Mouse (Mus musculus): ENCODE results near the gene Smim23.

Gene Smim23

DNA sequence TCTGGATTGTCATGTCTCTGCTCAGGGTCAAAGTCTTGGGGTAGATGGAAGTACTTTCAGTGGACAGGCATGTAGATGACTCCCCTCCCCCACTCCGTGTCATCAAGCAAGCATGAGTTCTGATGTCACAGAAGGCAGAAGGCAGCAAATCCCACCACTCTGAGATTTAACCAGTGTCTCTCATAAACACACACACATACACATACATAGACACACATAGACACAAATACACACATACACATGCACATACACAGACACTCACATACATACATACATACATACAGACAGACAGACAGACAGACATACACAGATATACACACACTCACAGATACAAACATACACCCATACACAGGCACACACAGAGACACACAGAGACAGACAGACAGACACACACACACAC, at the start of gene Smim23:
Smim23 (minus strand) TSS at position 101 of the 400 bp plus-strand sequence.
- DNase-seq (ENCODE audit: extremely low read depth, insufficient read length, low spot score): no peak

DNA sequence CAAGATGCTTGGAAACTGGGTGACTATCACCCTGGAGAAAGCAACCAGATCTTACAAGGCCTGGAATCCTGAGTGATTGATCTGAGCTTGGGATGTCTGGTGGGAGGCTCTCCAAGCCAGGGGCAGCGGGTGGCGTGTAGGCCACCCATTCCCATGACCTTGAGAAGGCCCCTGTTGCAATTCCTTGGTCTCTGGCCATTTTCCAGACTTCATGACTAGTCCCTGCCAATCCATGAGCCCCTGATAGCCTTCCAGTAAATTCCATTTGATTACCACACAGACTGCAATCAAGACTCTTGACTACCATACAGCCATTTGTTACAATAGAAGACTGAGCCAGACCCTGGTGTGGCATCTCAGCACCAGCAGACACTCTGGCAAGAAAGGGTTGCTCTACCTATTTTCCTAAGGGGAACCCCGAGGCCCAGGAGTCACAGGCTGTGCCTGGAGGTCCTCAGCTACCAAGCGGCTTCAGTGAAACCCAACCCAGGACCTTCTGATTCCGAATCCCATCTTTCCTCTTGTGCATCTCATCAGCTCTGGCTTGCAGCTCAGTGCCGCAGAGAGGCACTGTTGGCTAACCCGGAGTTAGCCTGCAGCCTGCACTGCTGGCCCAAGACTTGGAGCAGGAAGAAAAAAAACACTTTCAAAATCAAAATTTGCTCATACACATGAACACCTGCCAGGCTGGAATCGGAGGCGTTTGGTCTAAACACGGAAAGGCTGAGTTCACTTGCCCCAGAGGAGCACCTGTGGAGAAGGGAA, 44.4 kb upstream of the Smim23 start:
- no peak for DNase-seq (ENCODE audit: extremely low read depth, insufficient read length, low spot score)

DNA sequence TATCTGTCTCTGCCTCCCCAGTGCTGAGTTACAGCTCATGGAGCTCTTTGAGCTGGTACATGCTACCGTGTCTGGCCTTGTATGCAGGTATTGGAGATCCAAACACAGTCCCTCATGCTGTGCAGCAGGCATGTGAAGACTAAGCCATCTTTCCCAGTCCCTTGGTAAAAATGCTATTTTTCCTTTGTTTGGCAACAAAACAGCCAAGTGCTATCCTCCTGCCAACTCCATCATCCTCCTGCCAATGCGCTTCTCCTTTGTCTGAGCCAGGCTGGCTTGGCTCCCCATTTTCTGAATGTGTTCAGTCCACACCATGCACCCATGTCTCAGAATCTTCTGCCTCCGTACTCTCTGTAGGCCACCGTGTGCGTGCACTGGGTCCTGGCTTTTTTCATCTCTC, 40.2 kb upstream of the Smim23 start:
- no peak for DNase-seq (ENCODE audit: extremely low read depth, insufficient read length, low spot score)

GRCm38 (mm10) chr11:32857418-32857879, 33.0 kb upstream of the Smim23 start:
- DNase-seq (ENCODE audit: extremely low read depth, insufficient read length, low spot score): no peak

DNA sequence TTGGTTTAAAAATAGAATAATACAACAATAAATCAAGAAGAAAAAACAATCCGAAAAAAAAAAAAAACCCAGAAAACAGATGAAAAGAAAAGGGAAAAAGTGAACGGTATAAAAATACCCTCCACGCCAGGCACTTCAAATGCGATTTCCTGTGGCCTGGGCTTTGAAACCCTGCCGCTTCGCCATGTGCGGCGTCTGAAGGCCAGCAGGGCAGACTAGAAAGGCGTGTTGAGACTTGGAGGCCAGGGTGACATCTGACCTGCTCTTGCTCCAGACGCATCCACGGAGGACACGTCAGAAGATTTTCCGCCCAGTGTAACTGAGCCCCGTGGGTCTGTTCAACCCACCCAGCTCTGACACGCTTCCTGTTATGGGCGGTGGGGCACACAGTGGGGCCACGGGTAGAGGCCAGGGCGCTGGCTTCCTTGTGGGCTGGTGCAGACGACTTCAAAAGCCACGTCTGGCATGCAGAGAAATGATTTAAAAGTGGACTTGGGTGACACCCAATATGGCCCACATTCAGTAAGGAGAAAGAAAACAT, 22.3 kb upstream of the Smim23 start:
- DNase-seq (ENCODE audit: extremely low read depth, insufficient read length, low spot score): no peak

DNA sequence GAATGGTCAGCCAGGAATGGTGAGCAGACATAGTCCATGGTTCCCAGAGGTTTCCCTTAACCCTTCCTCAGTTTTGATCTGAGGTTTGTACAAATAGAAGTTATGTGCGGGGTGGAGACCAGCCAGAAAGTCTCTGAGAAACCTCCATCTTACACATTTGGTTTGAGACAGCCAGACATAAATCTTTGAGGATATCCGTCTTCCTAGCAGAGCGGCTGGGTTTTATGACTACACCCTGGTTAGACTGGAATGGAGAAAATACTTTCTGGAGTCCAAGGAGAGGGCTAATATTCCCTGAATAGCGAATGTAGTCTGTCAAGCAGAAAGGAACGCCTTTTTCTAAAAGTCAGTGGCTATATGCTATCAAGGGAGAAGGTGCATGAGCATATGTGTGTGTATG, 16.8 kb upstream of the Smim23 start:
- no peak for DNase-seq (ENCODE audit: extremely low read depth, insufficient read length, low spot score)

DNA sequence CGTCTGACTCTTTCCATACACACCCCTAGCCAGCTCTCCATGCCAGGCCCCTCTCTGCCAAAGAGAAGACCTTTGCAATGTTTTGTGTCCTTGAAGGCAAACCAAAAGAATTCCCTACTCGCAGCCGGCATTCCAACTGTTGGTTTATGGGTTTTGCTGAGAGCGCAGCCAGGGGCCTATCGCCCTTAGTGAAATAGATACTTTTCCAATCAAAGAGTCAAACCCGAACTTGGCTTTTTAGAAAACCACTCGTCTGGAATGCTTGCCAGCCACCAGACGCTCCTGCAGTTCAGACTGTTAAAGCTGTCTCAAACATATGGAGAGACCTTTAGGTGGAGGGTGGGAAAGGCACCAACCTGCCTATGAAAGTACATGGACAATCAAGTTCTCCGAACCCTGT, 15.9 kb upstream of the Smim23 start:
- no peak for DNase-seq (ENCODE audit: extremely low read depth, insufficient read length, low spot score)

- no peak for DNase-seq (ENCODE audit: extremely low read depth, insufficient read length, low spot score)
Observed at GRCm38 (mm10) chr11:32835022-32835421, 10.6 kb upstream of the Smim23 start.

GRCm38 (mm10) chr11:32834367-32834918, 10.0 kb upstream of the Smim23 start:
- no peak for DNase-seq (ENCODE audit: extremely low read depth, insufficient read length, low spot score)

- no peak for DNase-seq (ENCODE audit: extremely low read depth, insufficient read length, low spot score)
Observed at GRCm38 (mm10) chr11:32817566-32817965, 6.8 kb downstream of the Smim23 start.

- DNase-seq (ENCODE audit: extremely low read depth, insufficient read length, low spot score): no peak
Observed at GRCm38 (mm10) chr11:32814286-32814685, 10.1 kb downstream of the Smim23 start.

- no peak for DNase-seq (ENCODE audit: extremely low read depth, insufficient read length, low spot score)
Observed at GRCm38 (mm10) chr11:32809091-32809490, 15.3 kb downstream of the Smim23 start.

DNA sequence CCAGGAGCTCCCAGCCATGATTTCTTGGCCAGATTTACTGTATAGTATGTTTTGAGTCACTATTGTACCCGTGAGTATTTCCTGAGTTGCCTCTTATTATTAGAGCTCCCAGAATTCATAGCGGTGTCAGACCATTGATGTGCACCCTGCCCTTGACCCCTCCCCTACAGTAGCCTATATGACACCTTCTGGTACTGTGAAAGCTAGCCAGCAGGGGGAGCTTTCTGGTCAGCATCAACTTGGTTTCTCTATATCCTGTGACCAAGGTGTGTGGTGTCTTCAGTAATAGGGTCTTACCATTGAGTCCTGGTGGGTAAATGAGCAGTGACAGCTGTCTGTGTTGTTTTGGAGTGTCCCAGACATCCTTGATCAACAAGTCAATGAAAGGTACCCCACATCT, 18.4 kb downstream of the Smim23 start:
- no peak for DNase-seq (ENCODE audit: extremely low read depth, insufficient read length, low spot score)

GRCm38 (mm10) chr11:32803658-32804057, 20.7 kb downstream of the Smim23 start:
- DNase-seq (ENCODE audit: extremely low read depth, insufficient read length, low spot score): no peak

DNA sequence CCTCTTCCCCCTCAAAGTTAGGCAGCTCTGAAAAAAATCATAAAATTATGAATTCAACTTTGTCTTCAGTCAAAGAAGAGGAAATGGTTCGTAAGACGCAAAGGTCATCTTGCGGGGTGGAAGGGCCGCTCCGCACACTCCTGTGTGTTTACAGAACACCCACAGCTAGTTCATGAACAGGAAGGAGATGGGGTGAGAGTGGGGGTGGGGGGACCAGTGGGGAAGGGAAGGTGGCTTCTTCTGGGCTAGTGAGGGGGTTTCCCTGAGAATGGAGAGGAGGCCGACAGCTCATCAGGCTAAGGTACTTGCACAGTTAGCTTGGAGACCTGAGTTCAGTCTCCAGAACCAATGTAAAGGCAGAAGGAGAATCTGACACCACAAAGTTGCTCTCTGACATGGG, 22.7 kb downstream of the Smim23 start:
- no peak for DNase-seq (ENCODE audit: extremely low read depth, insufficient read length, low spot score)

DNA sequence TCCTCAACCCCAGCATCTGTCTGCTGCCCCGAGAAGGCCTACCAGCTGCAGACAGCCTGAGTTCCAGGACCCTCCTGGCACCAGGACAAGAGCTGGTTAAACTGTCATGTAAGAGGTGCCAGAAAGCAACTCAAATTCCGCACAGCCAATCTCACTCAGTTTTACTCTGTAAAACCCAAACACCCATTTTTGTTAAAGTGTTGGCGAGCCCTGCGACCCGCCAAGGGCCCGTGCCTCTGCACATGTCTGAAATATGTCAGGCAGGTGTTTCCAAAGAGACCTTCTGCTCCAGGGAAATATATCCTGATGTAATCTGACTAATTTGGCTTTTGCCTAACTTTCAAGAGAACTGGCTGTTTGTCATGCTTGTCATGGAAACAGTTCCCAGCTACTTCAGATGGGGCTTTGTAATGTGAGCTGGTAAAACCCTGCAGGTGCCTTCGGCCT, 23.5 kb downstream of the Smim23 start:
- no peak for DNase-seq (ENCODE audit: extremely low read depth, insufficient read length, low spot score)

DNA sequence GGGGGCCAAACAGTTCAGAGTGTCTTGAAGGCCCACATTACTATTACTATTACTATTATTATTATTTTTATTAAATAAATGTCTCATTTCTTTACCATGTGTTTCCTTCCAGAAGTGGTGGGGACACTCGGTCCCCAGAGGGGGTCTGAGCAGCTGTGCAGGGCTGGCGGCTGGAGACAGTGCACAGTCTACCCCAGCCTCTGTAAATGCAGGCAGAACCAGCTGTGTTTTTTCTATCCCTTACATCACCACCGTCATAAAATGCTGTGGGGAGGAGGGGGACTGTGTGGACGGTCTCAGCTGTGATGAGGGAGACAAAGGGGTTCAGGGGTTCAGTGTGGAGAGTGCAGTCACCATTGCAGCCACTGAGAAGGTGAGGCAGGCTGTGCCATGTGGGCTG, 26.0 kb downstream of the Smim23 start:
- no peak for DNase-seq (ENCODE audit: extremely low read depth, insufficient read length, low spot score)

- DNase-seq (ENCODE audit: extremely low read depth, insufficient read length, low spot score): no peak
Observed at GRCm38 (mm10) chr11:32794759-32795445, 29.5 kb downstream of the Smim23 start.

DNA sequence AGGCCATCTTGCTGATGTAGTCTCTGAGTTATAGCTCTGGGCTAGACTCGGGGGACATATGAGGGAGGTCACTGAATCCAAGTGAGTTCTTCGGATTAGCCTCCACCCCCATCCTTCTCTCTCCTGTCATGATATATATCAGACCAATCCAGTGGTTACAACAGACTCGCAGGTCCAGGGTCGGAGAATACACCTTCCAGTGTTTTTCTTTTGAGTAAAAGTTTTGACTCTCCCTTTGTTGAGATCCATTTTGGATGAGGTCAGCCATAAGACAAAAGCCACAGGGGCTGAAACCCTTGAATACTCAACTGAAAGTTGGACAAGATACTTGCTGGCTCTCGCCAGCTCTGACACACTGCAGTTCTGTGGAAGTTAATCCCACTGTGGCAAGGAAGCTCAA, 38.2 kb downstream of the Smim23 start:
- DNase-seq (ENCODE audit: extremely low read depth, insufficient read length, low spot score): no peak

DNA sequence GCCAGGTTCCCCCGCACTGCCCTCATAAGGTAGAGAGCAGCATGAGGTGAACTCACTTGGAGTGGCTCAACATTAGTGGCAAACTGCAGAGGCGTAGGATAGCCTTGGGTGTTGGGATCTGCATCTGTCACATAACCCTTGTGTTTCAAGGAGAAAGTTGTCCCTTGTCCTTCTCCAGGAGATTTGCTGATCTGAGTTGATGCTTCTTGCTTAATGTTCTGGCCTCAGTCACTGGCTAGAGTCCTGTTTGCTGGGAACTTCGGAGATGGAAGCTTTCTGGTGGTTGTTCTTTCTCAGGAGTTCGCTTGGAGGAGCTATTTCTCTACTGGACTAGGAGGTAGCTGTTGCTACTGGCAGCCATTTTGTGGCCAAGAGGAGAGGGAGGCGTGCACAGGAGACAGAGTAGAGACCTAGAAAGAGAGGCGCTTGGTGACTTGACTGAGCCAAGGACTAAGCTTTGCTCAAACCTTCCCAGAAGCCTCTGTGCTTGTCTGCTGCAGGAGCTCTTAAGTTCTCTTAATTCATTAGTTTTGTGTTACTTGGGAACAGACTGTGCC, 38.7 kb downstream of the Smim23 start:
- no peak for DNase-seq (ENCODE audit: extremely low read depth, insufficient read length, low spot score)

DNA sequence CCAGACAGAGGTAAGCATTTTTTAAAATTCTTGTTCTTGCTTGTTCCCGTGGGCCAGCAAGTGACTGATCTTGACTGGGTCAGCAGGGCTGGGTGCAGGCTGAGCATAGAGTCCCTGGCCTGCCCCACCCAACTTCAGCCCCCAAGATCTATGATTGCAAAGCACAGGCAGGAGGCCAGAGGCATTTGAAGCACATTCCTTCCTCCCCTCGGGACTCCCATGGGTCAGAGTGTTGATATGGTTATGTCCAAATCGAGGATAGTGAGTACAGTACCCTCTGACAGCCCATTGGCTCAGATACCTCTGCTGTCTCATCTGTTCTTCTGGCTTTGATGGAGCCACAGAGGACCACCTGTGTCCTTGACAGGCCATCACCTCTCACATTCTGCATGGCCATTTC, 41.7 kb downstream of the Smim23 start:
- no peak for DNase-seq (ENCODE audit: extremely low read depth, insufficient read length, low spot score)

Data from 3134 (cell line).